Mouse (Mus musculus): ENCODE data around the gene Cd3e.
"Not testable (repeated sequence)": the region's sequence is repeated elsewhere in the genome, so short reads cannot be mapped to it uniquely, and the experiment has no call there.

GRCm38 (mm10) chr9:44967763-44968162 is 41.7 kb downstream of the Cd3e start:
- TF ChIP-seq POLR2A (IDR thresholded peaks at IDR 0.05; ENCODE audit: insufficient read length, low read depth); MAX (IDR thresholded peaks at IDR 0.05; ENCODE audit: low read depth); CEBPB (IDR thresholded peaks at IDR 0.05; ENCODE audit: insufficient read depth, poor library complexity, severe bottlenecking); TCF3 (IDR thresholded peaks at IDR 0.05; ENCODE audit: insufficient read length, low read depth); MYOD1 (IDR thresholded peaks at IDR 0.05; ENCODE audit: control insufficient read depth in 1 of 3, insufficient read length in 2 of 3, low read depth in 2 of 3); USF1 (IDR thresholded peaks at IDR 0.05; ENCODE audit: low read depth); POLR2AphosphoS2 (IDR thresholded peaks at IDR 0.05; ENCODE audit: insufficient read length, low read depth); TCF12 (IDR thresholded peaks at IDR 0.05; ENCODE audit: insufficient read depth, poor library complexity, severe bottlenecking); REST (IDR thresholded peaks at IDR 0.05; ENCODE audit: insufficient read depth, insufficient read length); E2F4 (IDR thresholded peaks at IDR 0.05; ENCODE audit: insufficient read depth): not testable (repeated sequence)

All from myocyte (in vitro differentiated cells).